In genomic region chr12:86893326-86894183, GRCm38 (mm10) we compare ENCODE assay signal across 8 mouse cellular contexts. TPM values are rescaled to one million over a fixed set of nuclear protein-coding genes. Genes with fewer than 3 reads are reported as not detected.
DNase-seq lines count a peak whose midpoint lies in the region; ATAC-seq and TF ChIP-seq lines count a peak whose summit lies in the region.

No protein-coding gene starts in this region.

- ATAC-seq in forebrain, embryonic 14.5 days: peak; percentile 2; the same call in 1 of the 2 replicates
- ATAC-seq in intestine, embryonic 15.5 days: peak; percentile 22
- ATAC-seq in lung, embryonic 15.5 days (ENCODE audit: borderline replicate concordance, extremely low read depth, low FRiP score, low TSS enrichment): peak; percentile 23
- ATAC-seq in stomach, embryonic 14.5 days (ENCODE audit: insufficient number of reproducible peaks, insufficient read depth, low FRiP score, low read depth): peak; percentile 21; the same call in 1 of the 2 replicates

- H3K4me1 ChIP-seq in bone marrow, adult 2 months (ENCODE audit: control insufficient read depth, insufficient read depth, low read length): peaks cover 4% of the 10 kb centered on the region; the same call in 1 of the 2 replicates
- peaks cover 83% of the 10 kb centered on the region for H3K4me1 ChIP-seq in forebrain, embryonic 14.5 days (ENCODE audit: control insufficient read depth, insufficient read depth, low read length)
- H3K4me1 ChIP-seq in intestine, embryonic 15.5 days (replicated peaks): peaks cover 86% of the 10 kb centered on the region
- H3K4me1 ChIP-seq in lung, embryonic 15.5 days: peaks cover 93% of the 10 kb centered on the region
- H3K4me1 ChIP-seq in stomach, embryonic 14.5 days (ENCODE audit: control insufficient read depth, insufficient read depth, low read length): peaks cover 80% of the 10 kb centered on the region

- peak overlapping the region; percentile 52 for H3K4me3 ChIP-seq in bone marrow, adult 2 months (replicated peaks; ENCODE audit: control insufficient read depth, low read depth, low read length)
- peak overlapping the region; percentile 23 for H3K4me3 ChIP-seq in forebrain, embryonic 14.5 days (ENCODE audit: low read depth, low read length)
- H3K4me3 ChIP-seq in intestine, embryonic 15.5 days (replicated peaks): peak overlapping the region; percentile 21
- peak overlapping the region; percentile 29 for H3K4me3 ChIP-seq in lung, embryonic 15.5 days
- peak overlapping the region; percentile 22 for H3K4me3 ChIP-seq in stomach, embryonic 14.5 days (ENCODE audit: low read depth, low read length)

- no peak for TF ChIP-seq POLR2A in bone marrow, adult 2 months (IDR thresholded peaks at IDR 0.05; ENCODE audit: borderline replicate concordance, control insufficient read depth, low read depth, low read length)

- no peaks in the 10 kb centered on the region for H3K9me3 ChIP-seq in forebrain, embryonic 14.5 days (replicated peaks; ENCODE audit: control insufficient read depth, low read length)
- H3K9me3 ChIP-seq in intestine, embryonic 15.5 days: no peaks in the 10 kb centered on the region
- no peaks in the 10 kb centered on the region for H3K9me3 ChIP-seq in lung, embryonic 15.5 days
- H3K9me3 ChIP-seq in stomach, embryonic 14.5 days (ENCODE audit: control insufficient read depth, low read depth, low read length): no peaks in the 10 kb centered on the region

- TF ChIP-seq CTCF in bone marrow, adult 2 months (IDR thresholded peaks at IDR 0.05; ENCODE audit: control insufficient read depth, insufficient read depth, low read length): no peak

- no peaks in the 10 kb centered on the region for H3K36me3 ChIP-seq in forebrain, embryonic 14.5 days (ENCODE audit: control insufficient read depth, insufficient read depth, low read length)
- no peaks in the 10 kb centered on the region for H3K36me3 ChIP-seq in intestine, embryonic 15.5 days
- H3K36me3 ChIP-seq in lung, embryonic 15.5 days: no peaks in the 10 kb centered on the region
- H3K36me3 ChIP-seq in stomach, embryonic 14.5 days (ENCODE audit: control insufficient read depth, insufficient read depth, low read length): no peaks in the 10 kb centered on the region

- peak overlapping the region; percentile 66 for H3K4me2 ChIP-seq in forebrain, embryonic 14.5 days (ENCODE audit: low read length)
- H3K4me2 ChIP-seq in intestine, embryonic 15.5 days (replicated peaks): peak overlapping the region; percentile 73
- H3K4me2 ChIP-seq in lung, embryonic 15.5 days: peak overlapping the region; percentile 74
- peak overlapping the region; percentile 75 for H3K4me2 ChIP-seq in stomach, embryonic 14.5 days (replicated peaks; ENCODE audit: low read depth, low read length)

- peak overlapping the region; percentile 68 for H3K9ac ChIP-seq in forebrain, embryonic 14.5 days (ENCODE audit: low read length)
- H3K9ac ChIP-seq in intestine, embryonic 15.5 days: peak overlapping the region; percentile 14; the same call in 1 of the 2 replicates
- peak overlapping the region; percentile 39 for H3K9ac ChIP-seq in lung, embryonic 15.5 days
- H3K9ac ChIP-seq in stomach, embryonic 14.5 days (replicated peaks; ENCODE audit: low read depth, low read length): peak overlapping the region; percentile 21; the same call in 1 of the 2 replicates

- peak overlapping the region; percentile 77 for H3K27ac ChIP-seq in bone marrow, adult 2 months (ENCODE audit: control insufficient read depth, insufficient read depth, low read depth, low read length, poor library complexity)
- H3K27ac ChIP-seq in forebrain, embryonic 14.5 days (ENCODE audit: low read depth, low read length): peak overlapping the region; percentile 100
- H3K27ac ChIP-seq in intestine, embryonic 15.5 days: peak overlapping the region; percentile 97
- peak overlapping the region; percentile 99 for H3K27ac ChIP-seq in lung, embryonic 15.5 days
- peak overlapping the region; percentile 100 for H3K27ac ChIP-seq in stomach, embryonic 14.5 days (ENCODE audit: low read length)

- WGBS in bone marrow, adult 2 months: 6% methylated on average over 20 of the region's 20 CpGs
- under 1% methylated on average over 20 of the region's 20 CpGs for whole genome bisulfite sequencing in forebrain, embryonic 14.5 days
- whole genome bisulfite sequencing in intestine, embryonic 15.5 days: 4% methylated on average over 20 of the region's 20 CpGs
- WGBS in lung, embryonic 15.5 days: 2% methylated on average over 20 of the region's 20 CpGs
- WGBS in stomach, embryonic 14.5 days: 1% methylated on average over 20 of the region's 20 CpGs

- peak; percentile 66 for DNase-seq in gastrocnemius, adult 18-20 months (ENCODE audit: low spot score)
- DNase-seq in gastrocnemius, postnatal 10 days: no peak
- DNase-seq in forebrain, embryonic 14.5 days (ENCODE audit: low spot score): peak; percentile 75
- DNase-seq in layer of hippocampus, postnatal 36 days: no peak

- no peaks in the 10 kb centered on the region for H3K27me3 ChIP-seq in forebrain, embryonic 14.5 days (replicated peaks; ENCODE audit: control insufficient read depth, insufficient read depth, low read length)
- no peaks in the 10 kb centered on the region for H3K27me3 ChIP-seq in intestine, embryonic 15.5 days (replicated peaks)
- H3K27me3 ChIP-seq in lung, embryonic 15.5 days: no peaks in the 10 kb centered on the region
- no peaks in the 10 kb centered on the region for H3K27me3 ChIP-seq in stomach, embryonic 14.5 days (ENCODE audit: control insufficient read depth, insufficient read depth, low read length)

RNA-seq across cellular contexts. Expression of gene Irf2bpl, which starts 9.0 kb away (rescaled TPM):
- 10 to 100 TPM; 20.3 to 24.8 TPM for total RNA-seq in gastrocnemius, adult 18-20 months (2021)
- total RNA-seq in gastrocnemius, postnatal 10 days (2021): 10 to 100 TPM; 42.9 to 46.7 TPM
- polyA plus RNA-seq in bone marrow, adult 2 months (2011; ENCODE audit: insufficient read depth, insufficient read length, low replicate concordance, missing spikeins): 1.7 and 3.4 TPM in 2 replicates
- 41.4 and 56.5 TPM in 2 replicates for polyA plus RNA-seq in forebrain, embryonic 14.5 days (2014; fragmentation: Nextera tagmentation; extraction: Ambion mirVana)
- 19.6 and 22.4 TPM in 2 replicates for polyA plus RNA-seq in intestine, embryonic 15.5 days (2015; fragmentation: Nextera tagmentation; extraction: Ambion mirVana)
- polyA plus RNA-seq in lung, embryonic 15.5 days (2015; fragmentation: Nextera tagmentation; extraction: Ambion mirVana): 49.4 and 50.0 TPM in 2 replicates
- 18.2 and 21.6 TPM in 2 replicates for polyA plus RNA-seq in stomach, embryonic 14.5 days (2014; fragmentation: Nextera tagmentation; extraction: Ambion mirVana)
- 10 to 100 TPM; 68.3 to 69.5 TPM for total RNA-seq in layer of hippocampus, postnatal 36 days (2021)

RNA-seq across cellular contexts. Expression of gene Cipc, which starts 53.3 kb away (rescaled TPM):
- 10 to 100 TPM; 30.9 to 34.6 TPM for total RNA-seq in gastrocnemius, adult 18-20 months (2021)
- total RNA-seq in gastrocnemius, postnatal 10 days (2021): 10 to 100 TPM; 17.5 to 22.8 TPM
- 5.5 and 5.9 TPM in 2 replicates for polyA plus RNA-seq in bone marrow, adult 2 months (2011; ENCODE audit: insufficient read depth, insufficient read length, low replicate concordance, missing spikeins)
- 47.5 and 57.0 TPM in 2 replicates for polyA plus RNA-seq in forebrain, embryonic 14.5 days (2014; fragmentation: Nextera tagmentation; extraction: Ambion mirVana)
- 10.6 TPM in 2 replicates for polyA plus RNA-seq in intestine, embryonic 15.5 days (2015; fragmentation: Nextera tagmentation; extraction: Ambion mirVana)
- polyA plus RNA-seq in lung, embryonic 15.5 days (2015; fragmentation: Nextera tagmentation; extraction: Ambion mirVana): 18.0 and 19.2 TPM in 2 replicates
- 20.9 and 22.3 TPM in 2 replicates for polyA plus RNA-seq in stomach, embryonic 14.5 days (2014; fragmentation: Nextera tagmentation; extraction: Ambion mirVana)
- 10 to 100 TPM; 66.6 to 72.9 TPM for total RNA-seq in layer of hippocampus, postnatal 36 days (2021)

Comparison
In these comparisons a context has a peak if more than half of its experiments do, and no peak if none do; other contexts are left out.
1. DNase-seq: peak in gastrocnemius, adult 18-20 months (single experiment) and forebrain, embryonic 14.5 days (single experiment); none in gastrocnemius, postnatal 10 days (single experiment) and layer of hippocampus, postnatal 36 days (0 of 2).
2. H3K9ac ChIP-seq: peak in every context shown above with its lines; median percentile 68 in forebrain, embryonic 14.5 days; 39 in lung, embryonic 15.5 days; 21 in stomach, embryonic 14.5 days; 14 in intestine, embryonic 15.5 days.
3. Peak in every context shown above with its lines, with median percentiles within 50 percentile points of each other: H3K27ac ChIP-seq, H3K4me3 ChIP-seq, ATAC-seq and H3K4me2 ChIP-seq.